Mouse (Mus musculus): ENCODE measurements at regions not wholly inside any gene's neighbourhood (a gene's known extent, or its start where the extent isn't known, plus 50 kb on each side); places are given as distances from the start of the nearest gene placed in this dataset.
"Not testable (repeated sequence)": the region's sequence is repeated elsewhere in the genome, so short reads cannot be mapped to it uniquely, and the experiment has no call there.

DNA sequence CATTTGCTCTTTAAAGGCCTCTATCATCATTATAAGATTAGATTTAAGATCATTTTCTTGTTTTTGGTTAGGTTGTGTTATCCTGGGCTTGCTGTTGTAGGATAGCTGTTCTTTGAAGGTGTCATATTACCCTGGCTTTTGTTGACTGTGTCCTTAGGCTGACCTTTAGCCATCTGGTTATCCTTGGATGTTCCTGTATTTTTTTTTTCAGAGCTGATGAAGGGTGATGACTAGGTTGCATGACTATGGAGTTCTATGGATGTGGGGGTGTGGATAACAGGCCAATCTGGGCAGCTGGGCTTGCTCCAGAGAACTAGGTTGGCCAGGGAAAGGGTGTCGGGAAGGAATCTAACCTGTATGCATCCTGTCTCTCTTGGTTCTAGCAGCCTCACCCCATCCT is 74.2 kb downstream of the Dmrta1 start:
- Histone ChIP-seq H3K4me3 (ENCODE audit: low read depth, low read length) (no peak overlapping the region), H3K4me2 (no peak overlapping the region), H3K27ac (ENCODE audit: low read depth, low read length) (no peak overlapping the region), H3K4me1 (replicated peaks; ENCODE audit: control insufficient read depth, insufficient read depth, low read length) (no peaks in the 10 kb centered on the region), H3K27me3 (replicated peaks; ENCODE audit: control insufficient read depth, insufficient read depth, low read length) (no peaks in the 10 kb centered on the region), H3K9ac (ENCODE audit: low read depth, low read length) (no peak overlapping the region), H3K36me3 (ENCODE audit: control insufficient read depth, insufficient read depth, low read length) (no peaks in the 10 kb centered on the region), H3K9me3 (ENCODE audit: control insufficient read depth, low read length) (no peaks in the 10 kb centered on the region)
- DNase-seq (ENCODE audit: low spot score) (no peak), ATAC-seq (replicated peaks; ENCODE audit: low FRiP score) (no peak)
- 64% methylated on average over 1 of the region's 1 CpGs for WGBS

DNA sequence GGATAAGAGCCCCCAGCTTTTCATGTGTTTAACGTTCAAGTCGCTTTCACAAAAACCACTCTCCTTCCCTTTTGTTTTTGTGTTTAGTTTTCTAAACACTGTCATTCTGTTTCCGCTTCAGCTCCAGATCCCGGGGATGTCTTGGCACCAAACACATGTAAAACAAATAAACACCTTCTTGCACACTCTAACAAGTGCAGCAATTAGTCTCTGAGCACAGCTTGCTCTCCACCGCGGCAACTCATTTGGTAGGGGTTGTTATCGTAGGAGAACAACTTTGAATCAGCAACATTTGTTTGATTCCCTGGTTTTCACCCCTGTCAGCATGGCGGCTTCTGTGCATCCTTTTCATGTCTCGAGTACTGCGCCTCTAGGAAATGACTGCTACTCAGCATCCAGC is 97.0 kb downstream of the Dmrta1 start:
- Histone ChIP-seq H3K9me3 (ENCODE audit: control insufficient read depth, low read length) (no peaks in the 10 kb centered on the region), H3K9ac (ENCODE audit: low read depth, low read length) (no peak overlapping the region), H3K36me3 (ENCODE audit: control insufficient read depth, insufficient read depth, low read length) (no peaks in the 10 kb centered on the region), H3K27me3 (replicated peaks; ENCODE audit: control insufficient read depth, insufficient read depth, low read length) (no peaks in the 10 kb centered on the region), H3K4me3 (ENCODE audit: low read depth, low read length) (no peak overlapping the region), H3K4me1 (replicated peaks; ENCODE audit: control insufficient read depth, insufficient read depth, low read length) (no peaks in the 10 kb centered on the region), H3K4me2 (no peak overlapping the region), H3K27ac (ENCODE audit: low read depth, low read length) (no peak overlapping the region)
- no peak for ATAC-seq (replicated peaks; ENCODE audit: low FRiP score)
- WGBS, result 59% methylated on average over 10 of the region's 10 CpGs
- no peak for DNase-seq (ENCODE audit: low spot score)

DNA sequence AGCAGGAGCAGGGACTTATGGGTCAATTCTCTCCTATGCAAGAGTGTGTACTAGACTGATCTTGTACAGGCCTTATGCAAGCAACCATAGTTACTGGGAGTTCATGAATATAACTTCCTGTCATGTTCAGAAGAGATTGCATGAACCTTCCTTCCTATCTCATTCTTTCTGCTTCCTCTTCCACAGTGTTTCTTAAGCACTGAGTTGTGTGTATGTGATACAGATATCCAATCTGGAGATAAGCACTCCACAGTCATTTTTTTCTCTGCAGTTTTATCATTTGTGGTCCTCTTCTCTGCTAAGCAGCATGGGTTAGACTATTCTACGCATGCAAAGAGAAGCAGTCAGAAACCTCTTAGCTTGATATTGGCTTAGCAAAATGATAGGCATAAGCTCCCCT is 102.3 kb downstream of the Dmrta1 start:
- no peak overlapping the region for H3K4me2 ChIP-seq
- 86% methylated on average over 1 of the region's 1 CpGs for WGBS
- DNase-seq (ENCODE audit: low spot score) (no peak), ATAC-seq (replicated peaks; ENCODE audit: low FRiP score) (no peak)
- no peak overlapping the region for H3K4me3 ChIP-seq (ENCODE audit: low read depth, low read length)
- no peaks in the 10 kb centered on the region for H3K36me3 ChIP-seq (ENCODE audit: control insufficient read depth, insufficient read depth, low read length)
- no peak overlapping the region for H3K9ac ChIP-seq (ENCODE audit: low read depth, low read length)
- H3K27ac ChIP-seq (ENCODE audit: low read depth, low read length), result no peak overlapping the region
- H3K9me3 ChIP-seq (ENCODE audit: control insufficient read depth, low read length), result no peaks in the 10 kb centered on the region
- no peaks in the 10 kb centered on the region for H3K4me1 ChIP-seq (replicated peaks; ENCODE audit: control insufficient read depth, insufficient read depth, low read length)
- H3K27me3 ChIP-seq (replicated peaks; ENCODE audit: control insufficient read depth, insufficient read depth, low read length), result no peaks in the 10 kb centered on the region

DNA sequence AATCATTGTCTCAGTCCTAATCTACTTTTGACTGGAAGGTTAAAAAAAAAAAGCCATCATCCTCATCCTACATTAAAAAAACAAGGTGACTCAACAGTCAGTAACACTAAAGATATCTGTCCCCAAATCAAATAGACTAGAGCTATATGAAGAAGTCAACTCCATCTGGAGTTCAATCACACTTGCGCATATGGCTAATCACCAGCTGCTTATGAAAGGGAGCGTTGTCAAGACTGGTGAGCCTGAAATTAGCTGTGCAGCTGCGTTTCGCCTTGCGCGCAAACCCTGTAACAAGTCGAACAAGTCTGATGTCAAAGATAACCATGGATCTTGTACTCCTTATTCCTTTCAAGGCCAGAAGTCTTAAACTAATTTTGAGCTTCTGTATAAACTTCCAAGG is 137.6 kb downstream of the Dmrta1 start:
- ATAC-seq (replicated peaks; ENCODE audit: low FRiP score) (no peak), DNase-seq (ENCODE audit: low spot score) (no peak)
- Histone ChIP-seq H3K9ac (ENCODE audit: low read depth, low read length) (no peak overlapping the region), H3K9me3 (ENCODE audit: control insufficient read depth, low read length) (no peaks in the 10 kb centered on the region), H3K4me2 (no peak overlapping the region), H3K27ac (ENCODE audit: low read depth, low read length) (no peak overlapping the region), H3K27me3 (replicated peaks; ENCODE audit: control insufficient read depth, insufficient read depth, low read length) (no peaks in the 10 kb centered on the region), H3K36me3 (ENCODE audit: control insufficient read depth, insufficient read depth, low read length) (no peaks in the 10 kb centered on the region), H3K4me3 (ENCODE audit: low read depth, low read length) (no peak overlapping the region), H3K4me1 (replicated peaks; ENCODE audit: control insufficient read depth, insufficient read depth, low read length) (no peaks in the 10 kb centered on the region)
- WGBS, result 91% methylated on average over 7 of the region's 7 CpGs

DNA sequence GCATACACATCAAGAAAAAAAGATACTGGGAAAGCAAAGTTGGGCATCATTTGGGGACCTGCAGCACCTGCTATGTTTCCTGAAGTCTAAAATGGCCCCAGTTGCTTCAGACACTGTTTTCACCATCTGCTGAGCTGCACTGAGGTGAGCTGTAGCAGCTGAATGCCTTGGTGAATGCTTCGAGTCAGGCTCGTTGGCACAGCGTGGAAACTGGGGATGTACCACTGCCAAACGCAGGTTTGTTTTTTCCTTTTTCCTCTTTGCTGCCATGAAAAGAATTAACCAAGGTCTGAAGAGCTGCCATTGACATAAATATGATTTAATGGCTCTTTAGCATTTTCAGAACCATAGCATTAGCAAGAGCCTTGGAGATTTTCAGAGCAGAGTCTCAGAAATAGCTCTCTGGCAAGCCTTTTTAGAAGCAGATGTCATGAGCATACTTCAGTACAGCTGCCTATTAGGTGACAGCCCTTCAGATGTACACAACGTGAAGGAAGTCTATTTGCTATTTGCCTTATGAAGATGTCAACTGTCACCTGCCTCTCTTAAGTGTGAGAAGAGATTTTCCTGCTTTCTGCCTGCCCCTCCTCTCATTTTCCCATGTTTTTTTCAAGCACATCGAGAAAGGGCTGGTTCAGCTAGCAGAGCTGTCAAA is 155.4 kb downstream of the Dmrta1 start:
- no peaks in the 10 kb centered on the region for H3K27me3 ChIP-seq (replicated peaks; ENCODE audit: control insufficient read depth, insufficient read depth, low read length)
- no peak overlapping the region for H3K27ac ChIP-seq (ENCODE audit: low read depth, low read length)
- no peak overlapping the region for H3K4me3 ChIP-seq (ENCODE audit: low read depth, low read length)
- no peak overlapping the region for H3K4me2 ChIP-seq
- WGBS, result 70% methylated on average over 6 of the region's 6 CpGs
- no peaks in the 10 kb centered on the region for H3K9me3 ChIP-seq (ENCODE audit: control insufficient read depth, low read length)
- H3K4me1 ChIP-seq (replicated peaks; ENCODE audit: control insufficient read depth, insufficient read depth, low read length), result no peaks in the 10 kb centered on the region
- H3K9ac ChIP-seq (ENCODE audit: low read depth, low read length), result no peak overlapping the region
- DNase-seq (ENCODE audit: low spot score), result no peak
- H3K36me3 ChIP-seq (ENCODE audit: control insufficient read depth, insufficient read depth, low read length), result no peaks in the 10 kb centered on the region
- ATAC-seq (replicated peaks; ENCODE audit: low FRiP score), result no peak

DNA sequence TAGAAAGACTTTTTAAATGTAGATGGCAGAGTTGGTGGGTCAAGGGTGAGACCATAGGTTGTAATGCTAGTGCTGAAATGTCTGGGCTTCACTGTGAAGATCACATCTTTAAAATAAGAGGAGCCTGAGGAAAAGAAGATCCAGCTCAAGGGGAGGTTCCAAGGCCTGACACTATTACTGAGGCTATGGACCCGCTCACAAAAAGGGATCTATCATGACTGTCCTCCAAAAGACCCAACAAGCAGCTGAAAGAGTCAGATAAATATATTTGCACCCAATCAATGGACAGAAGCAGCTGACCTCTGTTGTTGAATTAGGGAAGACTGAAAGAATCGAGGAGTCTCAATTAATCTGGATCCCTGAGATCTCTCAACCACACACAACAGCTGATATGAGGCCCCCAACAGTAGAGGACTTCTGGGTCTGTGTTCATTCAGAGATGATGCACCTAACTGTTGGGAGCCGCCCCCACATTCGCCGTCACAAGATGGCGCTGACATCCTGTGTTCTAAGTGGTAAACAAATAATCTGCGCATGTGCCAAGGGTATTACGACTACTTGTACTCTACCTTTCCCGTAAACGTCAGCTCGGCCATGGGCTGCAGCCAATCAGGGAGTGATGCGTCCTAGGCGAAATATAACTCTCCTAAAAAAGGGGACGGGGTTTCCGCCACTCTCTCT is 196.3 kb downstream of the Dmrta1 start:
- H3K27me3 ChIP-seq (replicated peaks; ENCODE audit: control insufficient read depth, insufficient read depth, low read length); H3K9ac ChIP-seq (ENCODE audit: low read depth, low read length); H3K4me2 ChIP-seq; H3K9me3 ChIP-seq (ENCODE audit: control insufficient read depth, low read length); H3K27ac ChIP-seq (ENCODE audit: low read depth, low read length); H3K4me1 ChIP-seq (replicated peaks; ENCODE audit: control insufficient read depth, insufficient read depth, low read length); DNase-seq (ENCODE audit: low spot score); H3K36me3 ChIP-seq (ENCODE audit: control insufficient read depth, insufficient read depth, low read length); H3K4me3 ChIP-seq (ENCODE audit: low read depth, low read length): not testable (repeated sequence)
- ATAC-seq (replicated peaks; ENCODE audit: low FRiP score), result peak; percentile 60; the same call in 1 of the 2 replicates
- WGBS, result 38% methylated on average over 7 of the region's 15 CpGs

DNA sequence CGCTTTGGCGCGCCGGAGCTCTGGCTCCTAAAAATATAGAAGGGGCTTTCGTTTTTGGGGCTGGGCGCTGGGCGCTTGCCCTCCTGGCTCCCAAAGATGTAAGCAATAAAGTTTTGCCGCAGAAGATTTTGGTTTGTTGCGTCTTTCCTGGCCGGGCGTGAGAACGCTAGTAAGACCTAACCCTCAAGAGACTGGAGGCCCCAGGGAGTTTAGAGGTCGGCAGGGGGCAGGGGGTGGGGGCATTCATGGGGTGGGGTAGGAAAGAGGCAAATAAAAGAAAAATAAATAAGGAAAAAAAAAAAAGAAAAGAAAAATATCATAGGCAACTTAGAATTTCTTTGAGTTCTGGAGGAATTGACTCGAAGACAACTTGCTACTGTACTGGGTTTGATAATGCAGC is 196.9 kb downstream of the Dmrta1 start:
- not testable (repeated sequence) for H3K27ac ChIP-seq (ENCODE audit: low read depth, low read length); H3K27me3 ChIP-seq (replicated peaks; ENCODE audit: control insufficient read depth, insufficient read depth, low read length); H3K4me1 ChIP-seq (replicated peaks; ENCODE audit: control insufficient read depth, insufficient read depth, low read length); H3K9me3 ChIP-seq (ENCODE audit: control insufficient read depth, low read length); DNase-seq (ENCODE audit: low spot score); H3K36me3 ChIP-seq (ENCODE audit: control insufficient read depth, insufficient read depth, low read length); H3K9ac ChIP-seq (ENCODE audit: low read depth, low read length)
- ATAC-seq (replicated peaks; ENCODE audit: low FRiP score), result 0 out of 2 replicates have a peak, but pooled peaks have one; percentile 10
- Histone ChIP-seq H3K4me3 (ENCODE audit: low read depth, low read length) (peak overlapping the region; percentile 21; the same call in 1 of the 2 replicates), H3K4me2 (peak overlapping the region; percentile 45)
- WGBS, result 14% methylated on average over 7 of the region's 14 CpGs

DNA sequence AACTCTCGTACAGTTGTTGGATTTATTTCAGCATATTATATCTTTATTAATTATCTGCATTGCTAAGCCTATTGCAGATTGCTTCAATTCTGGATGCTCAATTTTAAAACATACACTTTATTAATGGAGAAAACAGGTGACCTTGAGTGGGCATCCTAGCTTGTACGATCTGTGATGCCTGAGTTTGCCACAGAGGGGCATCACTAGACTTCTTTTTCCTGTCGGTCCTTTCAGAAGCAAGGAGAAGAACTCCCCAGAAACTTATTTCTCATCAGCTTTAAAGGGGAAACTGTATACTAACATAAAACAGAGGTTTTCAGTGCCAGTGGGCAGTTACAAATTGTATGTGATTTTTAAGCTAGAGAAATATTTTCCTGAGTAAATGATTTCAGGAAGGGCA is 201.8 kb downstream of the Dmrta1 start:
- Histone ChIP-seq H3K36me3 (ENCODE audit: control insufficient read depth, insufficient read depth, low read length) (no peaks in the 10 kb centered on the region), H3K4me1 (replicated peaks; ENCODE audit: control insufficient read depth, insufficient read depth, low read length) (no peaks in the 10 kb centered on the region), H3K4me2 (no peak overlapping the region), H3K9me3 (ENCODE audit: control insufficient read depth, low read length) (no peaks in the 10 kb centered on the region), H3K4me3 (ENCODE audit: low read depth, low read length) (no peak overlapping the region), H3K27ac (ENCODE audit: low read depth, low read length) (no peak overlapping the region), H3K9ac (ENCODE audit: low read depth, low read length) (no peak overlapping the region), H3K27me3 (replicated peaks; ENCODE audit: control insufficient read depth, insufficient read depth, low read length) (no peaks in the 10 kb centered on the region)
- ATAC-seq (replicated peaks; ENCODE audit: low FRiP score), result no peak
- no peak for DNase-seq (ENCODE audit: low spot score)
- 47% methylated on average over 3 of the region's 3 CpGs for WGBS

DNA sequence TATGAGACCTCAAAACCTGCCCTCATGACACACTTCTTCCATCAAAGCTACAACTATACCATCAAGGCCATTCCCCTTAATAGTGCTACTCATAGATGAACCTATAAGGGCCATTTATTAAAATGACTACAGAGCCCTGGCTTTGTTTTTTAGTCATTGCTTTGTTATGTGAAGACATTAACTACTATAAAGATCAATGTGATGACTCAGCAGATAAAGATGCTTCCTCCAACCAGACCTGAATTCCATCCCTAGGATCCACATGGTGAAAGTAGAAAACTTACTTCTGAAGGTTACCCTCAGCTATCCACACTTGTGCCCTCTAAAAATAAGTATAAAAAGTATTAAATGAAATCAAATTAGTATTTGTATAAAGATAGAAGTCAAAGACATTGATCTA is 230.4 kb downstream of the Dmrta1 start:
- no peaks in the 10 kb centered on the region for H3K9me3 ChIP-seq (ENCODE audit: control insufficient read depth, low read length)
- no peaks in the 10 kb centered on the region for H3K4me1 ChIP-seq (replicated peaks; ENCODE audit: control insufficient read depth, insufficient read depth, low read length)
- no peaks in the 10 kb centered on the region for H3K27me3 ChIP-seq (replicated peaks; ENCODE audit: control insufficient read depth, insufficient read depth, low read length)
- no peak overlapping the region for H3K9ac ChIP-seq (ENCODE audit: low read depth, low read length)
- no peak overlapping the region for H3K27ac ChIP-seq (ENCODE audit: low read depth, low read length)
- H3K36me3 ChIP-seq (ENCODE audit: control insufficient read depth, insufficient read depth, low read length), result no peaks in the 10 kb centered on the region
- no peak overlapping the region for H3K4me2 ChIP-seq
- ATAC-seq (replicated peaks; ENCODE audit: low FRiP score) (no peak), DNase-seq (ENCODE audit: low spot score) (no peak)
- no peak overlapping the region for H3K4me3 ChIP-seq (ENCODE audit: low read depth, low read length)
